Mouse (Mus musculus) lung, embryonic 14.5 days (tissue): Measurements from ENCODE around the gene Entpd7. TPM values are rescaled to one million over a fixed set of nuclear protein-coding genes. Genes with fewer than 3 reads are reported as not detected.

Experiments used
- ATAC-seq: fragments of 200-750 bp; cut with Nextera tagmentation; 2 replicates; pipeline ENCODE4 v1.8.0; 2017; ENCODE audit warnings: mild to moderate bottlenecking, moderate TSS enrichment, moderate library complexity; ENCODE audit not compliant: insufficient read depth
- DNase-seq: peaks from one replicate; pipeline ENCODE4 v3.0.0-alpha.2; 2015
- H3K27ac ChIP-seq: fragments of 300-500 bp; sonication (generic); 2 replicates; pipeline ENCODE4 v1.5.1; 2014; ENCODE audit warnings: low read depth, mild to moderate bottlenecking, moderate library complexity
- H3K27me3 ChIP-seq: fragments of 300-500 bp; sonication (generic); 2 replicates; pipeline ENCODE4 v1.6.1; 2014; ENCODE audit warnings: low read length, control low read depth; ENCODE audit not compliant: insufficient read depth
- H3K36me3 ChIP-seq: fragments of 300-500 bp; sonication (generic); 2 replicates; pipeline ENCODE4 v1.6.1; 2014; ENCODE audit warnings: control low read depth; ENCODE audit not compliant: insufficient read depth
- H3K4me1 ChIP-seq: fragments of 300-500 bp; sonication (generic); 2 replicates; pipeline ENCODE4 v1.6.1; 2014; ENCODE audit warnings: antibody characterized with exemption, control low read depth; ENCODE audit not compliant: insufficient read depth
- H3K4me2 ChIP-seq: fragments of 300-500 bp; sonication (generic); 2 replicates; pipeline ENCODE4 v1.6.1; 2014; ENCODE audit warnings: mild to moderate bottlenecking
- H3K4me3 ChIP-seq: fragments of 300-500 bp; sonication (generic); 2 replicates; pipeline ENCODE4 v1.5.1; 2014; ENCODE audit warnings: low read depth, low read length
- H3K9ac ChIP-seq: fragments of 300-500 bp; sonication (generic); 2 replicates; pipeline ENCODE4 v1.6.1; 2014
- H3K9me3 ChIP-seq: fragments of 300-500 bp; sonication (generic); 2 replicates; pipeline ENCODE4 v1.6.1; 2016; ENCODE audit warnings: low read depth, low read length, control low read depth
- CTCF ChIP-seq: IDR thresholded peaks from 2 replicates; pipeline ENCODE4 v1.5.1; 2016; ENCODE audit warnings: antibody characterized with exemption, low read depth
- WGBS: fragments of 180-500 bp; shearing (Covaris S2); extraction: QIAGEN DNeasy Blood & Tissue Kit; methylation state at CpG from one replicate; pipeline ENCODE4 v1.1.7; 2014; 5-methylcytosine and 5-hydroxymethylcytosine counted together
- polyA plus RNA-seq: library from polyadenylated mRNA; unstranded; fragments of >200 nt; fragmentation: Nextera tagmentation; extraction: Ambion mirVana; gene quantifications from 2 replicates; pipeline ENCODE4 v1.2.1, GENCODE M21; 2014

The Entpd7 gene
- polyA plus RNA-seq, 1 experiment from 2014 or later: 15.2 TPM

- WGBS: 87% methylated on average over 14 of the region's 14 CpGs
Measured at GRCm38 (mm10) chr19:43692815-43693214, 3.3 kb downstream of the Entpd7 start.

DNA sequence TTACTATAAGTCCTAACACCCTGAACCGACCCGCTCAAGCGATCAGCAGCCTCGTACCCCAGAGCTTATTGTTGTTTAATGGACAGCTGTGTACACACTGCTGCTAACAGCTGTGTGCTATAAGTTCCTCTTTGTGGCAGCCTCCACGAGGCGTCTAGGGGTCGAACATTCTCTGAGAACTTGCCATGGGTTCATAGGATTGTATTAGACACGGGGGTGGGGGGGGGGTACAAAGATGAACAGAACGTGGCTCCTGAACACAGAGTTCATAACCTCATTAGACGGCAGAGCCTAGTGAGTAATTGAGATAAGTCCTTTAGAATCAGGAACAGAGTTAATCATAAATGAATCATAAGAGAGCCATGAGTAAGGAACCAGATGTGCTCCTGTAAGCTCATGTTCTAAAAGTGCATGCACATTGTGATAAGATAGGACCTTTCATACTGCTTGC is 6.1 kb downstream of the Entpd7 start:
- DNase-seq (no peak), ATAC-seq (no peak)
- no peak overlapping the region for H3K9ac ChIP-seq
- H3K4me3 ChIP-seq: no peak overlapping the region
- H3K27me3 ChIP-seq: no peaks in the 10 kb centered on the region
- H3K4me1 ChIP-seq: no peaks in the 10 kb centered on the region
- TF ChIP-seq CTCF: no peak
- no peaks in the 10 kb centered on the region for H3K9me3 ChIP-seq
- 49% methylated on average over 10 of the region's 10 CpGs for WGBS
- H3K4me2 ChIP-seq: no peak overlapping the region
- H3K27ac ChIP-seq: no peak overlapping the region
- H3K36me3 ChIP-seq: peaks cover 28% of the 10 kb centered on the region

More at GRCm38 (mm10) chr19:43692815-43693214, 3.3 kb downstream of the Entpd7 start:
- ATAC-seq: no peak
- Histone ChIP-seq H3K4me1 (no peaks in the 10 kb centered on the region), H3K27ac (no peak overlapping the region), H3K9me3 (no peaks in the 10 kb centered on the region), H3K36me3 (peaks cover 17% of the 10 kb centered on the region; the same call in 1 of the 2 replicates), H3K27me3 (no peaks in the 10 kb centered on the region), H3K4me2 (no peak overlapping the region), H3K4me3 (no peak overlapping the region), H3K9ac (no peak overlapping the region)
- TF ChIP-seq CTCF: no peak
- no peak for DNase-seq

- Histone ChIP-seq H3K27ac (no peak overlapping the region), H3K4me3 (no peak overlapping the region), H3K9ac (no peak overlapping the region), H3K36me3 (peaks cover 21% of the 10 kb centered on the region), H3K9me3 (no peaks in the 10 kb centered on the region), H3K4me1 (no peaks in the 10 kb centered on the region), H3K27me3 (no peaks in the 10 kb centered on the region), H3K4me2 (no peak overlapping the region)
- ATAC-seq (no peak), DNase-seq (no peak)
- 87% methylated on average over 5 of the region's 5 CpGs for WGBS
- no peak for TF ChIP-seq CTCF
Measured at GRCm38 (mm10) chr19:43697666-43698370, 8.3 kb downstream of the Entpd7 start.

- Histone ChIP-seq H3K36me3 (peaks cover 18% of the 10 kb centered on the region), H3K4me2 (no peak overlapping the region), H3K27me3 (no peaks in the 10 kb centered on the region), H3K4me1 (no peaks in the 10 kb centered on the region), H3K27ac (no peak overlapping the region), H3K9me3 (no peaks in the 10 kb centered on the region), H3K9ac (no peak overlapping the region), H3K4me3 (no peak overlapping the region)
- 64% methylated on average over 11 of the region's 11 CpGs for whole genome bisulfite sequencing
- no peak for DNase-seq
- TF ChIP-seq CTCF: no peak
- ATAC-seq: no peak
Measured at GRCm38 (mm10) chr19:43699021-43699762, 9.7 kb downstream of the Entpd7 start.

DNA sequence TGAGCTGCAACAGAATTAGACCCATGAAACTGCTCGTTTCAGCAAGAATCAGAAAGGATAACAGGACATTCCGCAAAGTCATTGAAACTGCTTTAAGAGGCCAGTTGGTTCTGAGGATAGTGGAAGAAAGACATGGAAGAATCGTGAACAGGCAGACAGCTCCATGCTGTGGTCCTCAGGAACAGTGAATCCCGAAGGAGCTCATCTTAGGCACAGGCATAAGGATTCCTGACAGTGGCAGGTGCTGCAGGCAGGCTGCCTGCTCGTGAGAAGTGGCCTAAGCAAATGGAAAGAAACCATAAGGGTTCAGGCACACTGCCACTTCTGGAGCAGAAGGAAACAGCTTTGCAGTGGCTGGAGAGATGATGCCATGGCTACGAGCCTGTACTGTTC is 10.3 kb downstream of the Entpd7 start:
- no peak for TF ChIP-seq CTCF
- no peak for ATAC-seq
- no peak for DNase-seq
- Histone ChIP-seq H3K4me1 (no peaks in the 10 kb centered on the region), H3K9me3 (no peaks in the 10 kb centered on the region), H3K4me3 (no peak overlapping the region), H3K4me2 (no peak overlapping the region), H3K27ac (no peak overlapping the region), H3K27me3 (no peaks in the 10 kb centered on the region), H3K9ac (no peak overlapping the region), H3K36me3 (peaks cover 22% of the 10 kb centered on the region)
- WGBS: 80% methylated on average over 6 of the region's 6 CpGs

DNA sequence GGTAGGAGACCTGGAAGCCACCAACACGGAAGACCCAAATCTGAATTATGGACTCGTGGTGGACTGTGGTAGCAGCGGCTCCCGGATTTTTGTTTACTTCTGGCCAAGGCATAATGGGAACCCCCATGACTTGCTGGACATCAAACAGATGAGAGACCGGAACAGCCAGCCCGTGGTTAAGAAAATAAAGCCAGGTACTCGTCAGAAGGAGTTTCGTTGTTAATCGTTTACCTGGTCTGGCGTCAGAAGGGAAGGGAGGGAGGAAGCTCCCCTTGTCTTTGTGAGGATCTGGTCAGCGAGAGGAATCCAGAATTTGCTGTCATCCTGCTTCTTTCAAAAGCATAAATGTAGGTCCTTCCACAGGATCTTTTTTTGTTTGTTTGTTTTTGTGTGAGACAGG is 14.7 kb downstream of the Entpd7 start:
- Histone ChIP-seq H3K9me3 (no peaks in the 10 kb centered on the region), H3K27me3 (no peaks in the 10 kb centered on the region), H3K4me1 (no peaks in the 10 kb centered on the region), H3K36me3 (peaks cover 47% of the 10 kb centered on the region), H3K4me3 (no peak overlapping the region), H3K9ac (no peak overlapping the region), H3K4me2 (no peak overlapping the region), H3K27ac (no peak overlapping the region)
- ATAC-seq (no peak), DNase-seq (no peak)
- no peak for TF ChIP-seq CTCF
- 70% methylated on average over 11 of the region's 11 CpGs for WGBS

DNA sequence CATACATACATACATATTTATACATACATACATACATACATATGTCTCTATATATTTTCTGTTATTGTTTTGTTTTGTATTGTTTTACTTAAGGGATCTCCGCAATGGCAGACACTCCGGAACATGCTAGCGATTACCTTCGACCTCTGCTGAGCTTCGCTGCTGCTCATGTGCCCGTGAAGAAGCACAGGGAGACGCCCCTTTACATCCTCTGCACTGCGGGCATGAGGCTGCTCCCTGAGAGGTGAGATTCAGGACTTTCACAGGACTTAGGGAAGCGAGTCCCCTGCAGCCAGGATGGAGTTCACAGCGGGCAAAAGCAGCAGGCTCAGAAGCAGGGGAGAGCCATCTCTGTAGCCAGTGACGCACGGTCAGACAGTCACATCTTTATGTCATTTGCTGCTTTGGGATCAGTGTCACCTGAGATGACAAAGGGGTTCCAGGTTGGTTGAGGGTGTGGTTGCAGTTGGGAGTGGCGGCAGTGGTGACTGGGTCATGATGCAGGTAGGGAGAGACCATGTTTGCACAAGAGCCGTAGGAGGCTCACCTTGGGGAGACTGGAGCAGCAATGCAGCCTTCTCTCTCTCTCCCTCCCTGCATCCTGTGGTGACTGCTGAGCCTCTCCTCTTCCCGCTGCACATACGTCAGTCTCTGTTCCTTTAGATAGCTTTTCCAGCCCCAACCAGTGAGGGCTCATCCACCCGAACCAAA is 15.5 kb downstream of the Entpd7 start:
- no peaks in the 10 kb centered on the region for H3K4me1 ChIP-seq
- no peak overlapping the region for H3K27ac ChIP-seq
- peaks cover 44% of the 10 kb centered on the region for H3K36me3 ChIP-seq
- no peaks in the 10 kb centered on the region for H3K9me3 ChIP-seq
- ATAC-seq (no peak), DNase-seq (no peak)
- H3K4me3 ChIP-seq: no peak overlapping the region
- no peaks in the 10 kb centered on the region for H3K27me3 ChIP-seq
- 83% methylated on average over 17 of the region's 17 CpGs for WGBS
- H3K9ac ChIP-seq: no peak overlapping the region
- TF ChIP-seq CTCF: no peak
- H3K4me2 ChIP-seq: no peak overlapping the region
